Mouse (Mus musculus) ES-E14 (cell line): ENCODE measurements at regions not wholly inside any gene's neighbourhood (a gene's known extent, or its start where the extent isn't known, plus 50 kb on each side); places are given as distances from the start of the nearest gene placed in this dataset.

Source experiments
- DNase-seq: peaks from one replicate; pipeline ENCODE4 v3.0.0-alpha.2; 2013; ENCODE audit warnings: low read depth, low spot score
- H3K27ac ChIP-seq: 2 replicates; pipeline ENCODE4 v1.5.1; 2012; ENCODE audit warnings: low read depth, mild to moderate bottlenecking, low read length, moderate library complexity, mixed read lengths; ENCODE audit not compliant: poor library complexity, insufficient read depth, severe bottlenecking
- H3K36me3 ChIP-seq: 2 replicates; pipeline ENCODE4 v1.6.1; 2012; ENCODE audit warnings: mild to moderate bottlenecking, low read length, moderate library complexity, mixed read lengths; ENCODE audit not compliant: control insufficient read depth, poor library complexity, insufficient read depth, severe bottlenecking
- H3K4me1 ChIP-seq, 2 experiments: fragments of 150-350 bp in 1 of 2; sonication (generic) in 1 of 2; 2 replicates each; pipeline ENCODE4 v1.6.1; 2012; ENCODE audit warnings: low read length in 2 of 2, mild to moderate bottlenecking in 1 of 2, mixed read lengths in 1 of 2; ENCODE audit not compliant: control insufficient read depth in 2 of 2, insufficient read depth in 2 of 2, poor library complexity in 1 of 2
- H3K4me3 ChIP-seq, 2 experiments: fragments of 150-350 bp in 1 of 2; sonication (generic) in 1 of 2; 2 replicates each; pipeline ENCODE4 v1.5.1; 2012; ENCODE audit warnings: low read length in 2 of 2, low read depth in 1 of 2, mild to moderate bottlenecking in 1 of 2, mixed read lengths in 1 of 2; ENCODE audit not compliant: insufficient read depth in 1 of 2, poor library complexity in 1 of 2, severe bottlenecking in 1 of 2
- H3K9ac ChIP-seq: 2 replicates; pipeline ENCODE4 v1.6.1; 2012; ENCODE audit warnings: low read depth, mild to moderate bottlenecking, low read length, mixed read lengths; ENCODE audit not compliant: poor library complexity, insufficient read depth, severe bottlenecking
- H3K9me3 ChIP-seq: fragments of 150-350 bp; sonication (generic); 2 replicates; pipeline ENCODE4 v1.6.1; 2012; ENCODE audit warnings: low read depth, mild to moderate bottlenecking, low read length; ENCODE audit not compliant: control insufficient read depth, insufficient read depth
- CHD2 ChIP-seq: IDR thresholded peaks from 2 replicates; pipeline ENCODE4 v1.6.1; 2014; ENCODE audit warnings: mild to moderate bottlenecking, low read depth, low read length, inconsistent platforms
- HCFC1 ChIP-seq: IDR thresholded peaks from 2 replicates; pipeline ENCODE4 v1.6.1; 2012; ENCODE audit warnings: low read length, inconsistent platforms, borderline replicate concordance; ENCODE audit not compliant: insufficient read depth
- MAFK ChIP-seq: IDR thresholded peaks from 2 replicates; pipeline ENCODE4 v1.6.1; 2014; ENCODE audit warnings: mild to moderate bottlenecking, low read depth, low read length, inconsistent platforms; ENCODE audit not compliant: insufficient read depth
- ZC3H11A ChIP-seq: IDR thresholded peaks from 2 replicates; pipeline ENCODE4 v1.6.1; 2012; ENCODE audit warnings: low read depth, mild to moderate bottlenecking, inconsistent platforms, low read length, borderline replicate concordance
- ZNF384 ChIP-seq: IDR thresholded peaks from 2 replicates; pipeline ENCODE4 v1.6.1; 2012; ENCODE audit warnings: low read depth, low read length, inconsistent platforms
- in situ Hi-C, 2 experiments: fragments of 600-800 bp; cut with MboI; formaldehyde crosslinking; loops; one replicate each; pipeline ENCODE4 v1.15.1; 2025; ENCODE audit warnings: low sequenced_read_pairs in 2 of 2, inconsistent platforms in 1 of 2; ENCODE audit not compliant: unreplicated experiment in 2 of 2

DNA sequence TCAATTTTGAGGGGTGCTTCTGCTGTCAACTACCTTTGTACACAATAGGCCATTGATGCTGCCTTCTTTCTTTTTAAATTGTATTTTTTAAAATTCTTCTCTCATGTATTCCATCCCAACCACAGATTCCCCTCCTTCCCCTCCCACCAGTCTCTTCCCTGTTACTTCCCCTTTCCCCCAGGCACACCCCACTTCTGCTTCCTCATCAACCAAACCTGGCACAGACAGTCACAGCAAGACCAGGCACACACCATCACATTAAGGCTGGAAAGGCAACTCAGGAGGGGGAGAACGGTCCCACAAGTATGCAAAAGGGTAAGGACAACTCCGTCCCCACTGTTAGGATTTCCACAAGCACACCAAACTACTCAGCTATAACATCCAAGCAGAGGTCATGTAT, 697.4 kb upstream of the Gm19410 start:
- Histone ChIP-seq H3K4me1 (no peaks in the 10 kb centered on the region), H3K9me3 (no peaks in the 10 kb centered on the region), H3K4me3 (no peak overlapping the region), H3K9ac (no peak overlapping the region), H3K27ac (no peak overlapping the region), H3K36me3 (no peaks in the 10 kb centered on the region)
- no peak for TF ChIP-seq ZC3H11A
- no peak for TF ChIP-seq MAFK
- TF ChIP-seq HCFC1 = no peak
- TF ChIP-seq CHD2 = no peak
- DNase-seq = no peak
- in situ Hi-C loops = no loop called here

DNA sequence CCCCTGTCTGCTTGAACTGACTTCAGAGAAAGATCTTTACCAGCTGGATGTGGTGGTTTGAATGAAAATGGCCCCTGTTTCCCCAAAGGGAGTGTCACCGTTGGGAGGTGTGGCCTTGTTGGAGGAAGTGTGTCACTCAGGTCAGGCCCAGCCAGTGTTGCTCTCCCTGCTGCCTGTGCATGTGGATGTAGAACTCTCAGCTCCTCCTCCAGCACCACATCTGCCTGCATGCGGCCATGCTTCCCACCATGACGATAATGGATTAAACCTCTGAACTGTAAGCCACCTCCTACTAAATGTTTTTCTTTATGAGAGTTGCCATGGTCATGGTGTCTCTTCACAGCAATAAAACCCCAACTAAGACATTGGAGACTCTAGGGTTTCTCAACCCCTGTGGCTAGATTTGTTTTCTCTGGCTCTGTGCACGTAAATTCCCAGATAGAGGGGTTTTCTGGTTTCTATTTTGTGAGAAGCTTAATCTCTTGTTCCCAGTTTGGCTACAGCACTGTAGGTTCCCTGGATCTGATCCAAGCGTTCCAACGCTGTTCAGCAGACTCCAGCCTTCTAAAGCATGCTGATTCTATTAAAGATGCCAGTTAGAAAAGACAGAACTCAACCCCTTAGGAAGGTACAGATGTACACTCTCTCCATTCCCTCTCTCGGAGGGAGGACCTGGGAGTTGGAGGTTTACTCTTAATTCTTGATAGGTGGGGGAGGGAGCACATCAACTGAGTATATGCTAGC, 695.2 kb upstream of the Gm19410 start:
- no peak for TF ChIP-seq ZNF384
- TF ChIP-seq CHD2 = no peak
- TF ChIP-seq ZC3H11A = no peak
- no peak for TF ChIP-seq HCFC1
- TF ChIP-seq MAFK = no peak
- Histone ChIP-seq H3K36me3 (no peaks in the 10 kb centered on the region), H3K4me3 (no peak overlapping the region), H3K9ac (no peak overlapping the region), H3K27ac (no peak overlapping the region), H3K9me3 (no peaks in the 10 kb centered on the region), H3K4me1 (no peaks in the 10 kb centered on the region)
- DNase-seq = no peak
- in situ Hi-C loops = no loop called here

DNA sequence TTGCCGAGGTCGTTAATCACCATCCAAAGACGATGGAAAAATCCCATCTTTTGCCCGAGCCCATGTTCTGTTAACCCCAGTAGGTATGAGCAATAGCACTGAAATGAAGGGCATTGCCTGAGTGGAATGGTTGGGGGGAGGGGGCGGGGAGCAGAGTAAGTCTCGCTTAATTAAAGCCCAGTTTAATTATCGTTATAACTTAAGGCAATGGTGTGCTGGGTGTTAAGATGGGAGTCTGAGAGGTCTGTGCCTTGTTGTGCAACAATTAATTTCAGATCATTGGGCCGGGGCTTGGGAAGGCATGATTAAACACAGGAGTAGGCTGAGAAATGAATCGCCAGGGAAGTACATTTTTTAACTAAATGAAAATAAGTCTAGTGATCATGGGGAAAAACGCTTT, 689.6 kb upstream of the Gm19410 start:
- Histone ChIP-seq H3K4me3 (no peak overlapping the region), H3K27ac (no peak overlapping the region), H3K9ac (no peak overlapping the region), H3K36me3 (no peaks in the 10 kb centered on the region), H3K9me3 (no peaks in the 10 kb centered on the region), H3K4me1 (no peaks in the 10 kb centered on the region)
- DNase-seq = no peak
- no peak for TF ChIP-seq MAFK
- TF ChIP-seq CHD2 = no peak
- no peak for TF ChIP-seq HCFC1
- TF ChIP-seq ZNF384 = no peak
- TF ChIP-seq ZC3H11A = no peak
- in situ Hi-C loops = no loop called here

DNA sequence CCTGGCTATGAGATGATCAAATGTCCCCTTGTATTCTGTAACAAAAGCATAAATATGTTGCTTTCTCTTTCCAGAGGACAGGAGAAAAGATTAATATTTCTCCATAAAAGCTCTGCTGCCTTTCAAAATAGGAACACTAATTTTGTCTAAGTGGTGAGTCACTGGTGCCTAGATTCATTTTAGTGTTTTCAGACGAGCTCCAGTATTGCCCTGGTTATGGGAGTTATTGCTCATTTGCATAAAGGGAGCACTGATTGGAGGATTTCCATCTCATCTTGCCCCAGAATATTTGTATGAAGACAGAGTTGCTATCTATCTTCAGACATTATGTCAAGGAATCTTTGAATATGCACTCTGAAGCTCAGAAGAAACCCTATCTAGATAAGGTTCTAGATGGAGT, 682.4 kb upstream of the Gm19410 start:
- Histone ChIP-seq H3K9me3 (no peaks in the 10 kb centered on the region), H3K4me3 (no peak overlapping the region), H3K9ac (no peak overlapping the region), H3K4me1 (no peaks in the 10 kb centered on the region), H3K36me3 (no peaks in the 10 kb centered on the region), H3K27ac (no peak overlapping the region)
- DNase-seq = no peak
- TF ChIP-seq ZNF384 (no peak), CHD2 (no peak), HCFC1 (no peak), ZC3H11A (no peak), MAFK (no peak)
- in situ Hi-C loops = no loop called here

DNA sequence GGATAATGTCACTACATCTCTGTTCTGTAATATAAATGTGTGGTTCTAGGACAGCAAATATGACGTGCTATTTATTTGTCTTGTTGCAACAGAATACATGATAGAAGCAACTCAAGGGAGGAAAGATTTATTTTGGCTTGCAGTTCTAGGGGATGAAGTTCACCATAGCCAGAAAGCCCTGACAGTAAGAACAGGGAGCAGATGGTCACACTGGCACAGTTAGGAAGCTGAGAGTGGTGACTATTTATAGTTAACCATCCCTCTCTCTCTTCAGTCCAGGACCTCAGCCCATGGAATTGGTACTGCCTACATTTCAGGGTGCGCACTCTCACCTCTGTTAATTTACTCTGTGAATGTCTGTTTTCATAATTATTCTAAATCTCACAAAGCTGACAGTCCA, 678.5 kb upstream of the Gm19410 start:
- no peak overlapping the region for H3K27ac ChIP-seq
- no peak for TF ChIP-seq ZC3H11A
- no peak for TF ChIP-seq HCFC1
- no peak for TF ChIP-seq CHD2
- TF ChIP-seq MAFK = no peak
- TF ChIP-seq ZNF384 = no peak

More for the DNA sequence above, 678.5 kb upstream of the Gm19410 start:
- in situ Hi-C loops = no loop called here
- Histone ChIP-seq H3K9ac (no peak overlapping the region), H3K4me1 (no peaks in the 10 kb centered on the region), H3K36me3 (no peaks in the 10 kb centered on the region), H3K4me3 (no peak overlapping the region), H3K9me3 (peaks cover 14% of the 10 kb centered on the region)
- no peak for DNase-seq
